Mouse (Mus musculus) cortical plate, adult 2 months (tissue): ENCODE data around the gene Slc4a7.

Experiments used
- CTCF ChIP-seq: fragments of 200-500 bp; IDR thresholded peaks from 2 replicates; pipeline ENCODE4 v1.5.1; 2011; ENCODE audit warnings: mild to moderate bottlenecking, control low read depth, low read length; ENCODE audit not compliant: insufficient read depth; ENCODE audit errors: extremely low read depth
- POLR2A ChIP-seq: fragments of 200-500 bp; IDR thresholded peaks from 2 replicates; pipeline ENCODE4 v1.6.1; 2011; ENCODE audit warnings: mild to moderate bottlenecking, low read length, control low read depth; ENCODE audit not compliant: insufficient read depth; ENCODE audit errors: extremely low read depth

DNA sequence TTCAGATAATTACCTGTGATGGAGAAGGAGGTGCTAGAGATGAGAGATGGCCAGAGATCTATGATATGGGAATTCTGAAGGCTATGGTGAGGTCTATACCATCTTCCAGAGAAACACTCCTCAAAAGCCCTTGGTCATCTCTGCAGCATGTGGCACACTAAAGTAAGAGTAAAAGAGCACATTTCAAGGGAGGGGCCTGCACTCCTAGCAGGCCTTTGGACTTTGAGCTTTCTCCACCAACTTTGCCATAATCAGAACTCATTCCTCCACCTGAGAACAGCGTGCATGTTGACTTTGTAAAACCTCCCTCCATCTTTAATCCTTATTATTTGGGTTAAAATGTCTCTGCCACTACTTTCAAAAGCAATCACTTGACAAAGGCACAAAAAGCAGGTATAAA is 31.5 kb upstream of the Slc4a7 start:
- TF ChIP-seq POLR2A (no peak), CTCF (no peak)
